Mouse (Mus musculus) CH12.LX (cell line): ENCODE results near the gene Naip5. TPM values are rescaled to one million over a fixed set of nuclear protein-coding genes. Genes with fewer than 3 reads are reported as not detected.
"Not testable (repeated sequence)": the region's sequence is repeated elsewhere in the genome, so short reads cannot be mapped to it uniquely, and the experiment has no call there.

ENCODE experiments used
- DNase-seq: peaks from one replicate; pipeline ENCODE4 v3.0.0-alpha.2; 2013; ENCODE audit errors: extremely low read depth
- H3K27ac ChIP-seq: 2 replicates; pipeline ENCODE4 v1.5.1; 2012; ENCODE audit warnings: low read depth, mild to moderate bottlenecking, control low read depth, moderate library complexity; ENCODE audit not compliant: insufficient read depth
- H3K27me3 ChIP-seq: replicated peaks from 2 replicates; pipeline ENCODE3; 2012; ENCODE audit warnings: inconsistent platforms
- H3K36me3 ChIP-seq, 2 experiments: replicated peaks in 1 of 2; 2 replicates each; pipeline versions ENCODE3 to v1.6.1; 2012; ENCODE audit warnings: inconsistent platforms in 1 of 2, low read length in 1 of 2, mild to moderate bottlenecking in 1 of 2, mixed read lengths in 1 of 2, moderate library complexity in 1 of 2; ENCODE audit not compliant: control insufficient read depth in 1 of 2, insufficient read depth in 1 of 2
- H3K4me1 ChIP-seq, 2 experiments: 2 replicates each; pipeline ENCODE4 v1.6.1; 2012; ENCODE audit warnings: inconsistent platforms in 1 of 2, moderate library complexity in 1 of 2; ENCODE audit not compliant: insufficient read depth in 2 of 2, control insufficient read depth in 1 of 2
- H3K4me2 ChIP-seq: 2 replicates; pipeline ENCODE4 v1.6.1; 2012; ENCODE audit warnings: low read depth, mild to moderate bottlenecking, control low read depth; ENCODE audit not compliant: poor library complexity, insufficient read depth, severe bottlenecking
- H3K4me3 ChIP-seq, 3 experiments: fragments of 150-350 bp in 1 of 3; sonication (generic) in 1 of 3; replicated peaks in 1 of 3; 2 replicates each; pipeline versions ENCODE3 to v1.5.1; 2011 to 2012; ENCODE audit warnings: low read depth in 2 of 3, low read length in 2 of 3, mild to moderate bottlenecking in 2 of 3, moderate library complexity in 2 of 3, control low read depth in 1 of 3, improper control_type of control experiment in 1 of 3, inconsistent platforms in 1 of 3, mixed read lengths in 1 of 3; ENCODE audit not compliant: poor library complexity in 1 of 3
- H3K79me2 ChIP-seq: replicated peaks from 2 replicates; pipeline ENCODE4 v1.6.1; 2012; ENCODE audit warnings: mild to moderate bottlenecking, moderate library complexity; ENCODE audit not compliant: control insufficient read depth, poor library complexity, insufficient read depth, severe bottlenecking; ENCODE audit errors: extremely low read depth
- H3K9ac ChIP-seq: 2 replicates; pipeline ENCODE4 v1.6.1; 2012; ENCODE audit warnings: low read depth, mild to moderate bottlenecking, control low read depth, moderate library complexity; ENCODE audit not compliant: insufficient read depth
- H3K9me3 ChIP-seq: replicated peaks from 2 replicates; pipeline ENCODE3; 2012; ENCODE audit warnings: low read length, inconsistent platforms, mixed read lengths
- MYC ChIP-seq: IDR thresholded peaks from 2 replicates; pipeline ENCODE4 v1.6.1; 2011; ENCODE audit warnings: low read depth, mild to moderate bottlenecking, improper control_type of control experiment, low read length
- RAD21 ChIP-seq: IDR thresholded peaks from 2 replicates; pipeline ENCODE4 v1.6.1; 2011; ENCODE audit warnings: low read depth, mild to moderate bottlenecking, low read length, improper control_type of control experiment, moderate library complexity
- ZMIZ1 ChIP-seq: IDR thresholded peaks from 2 replicates; pipeline ENCODE4 v1.6.1; 2012; ENCODE audit warnings: low read depth, mild to moderate bottlenecking, inconsistent platforms, low read length, improper control_type of control experiment
- dilution Hi-C: fragments of 300-500 bp; cut with MboI; formaldehyde crosslinking; loops from 2 replicates; pipeline ENCODE4 v1.14.3; 2020; ENCODE audit warnings: low sequenced_read_pairs; ENCODE audit not compliant: extremely low pct_unique_long_range_greater_than_20kb, extremely low pct_ligation_motif_present
- in situ Hi-C: fragments of 300-500 bp; cut with MboI; formaldehyde crosslinking; loops from 3 replicates; pipeline ENCODE4 v1.14.3; 2019; ENCODE audit warnings: low sequenced_read_pairs, low pct_ligation_motif_present, low pct_unique_long_range_greater_than_20kb, mixed read lengths
- polyA plus RNA-seq: library from polyadenylated mRNA; unstranded; fragments of >175 nt; gene quantifications from 2 replicates; pipeline ENCODE4 v1.2.1, GENCODE M21; 2012; ENCODE audit warnings: low read depth; ENCODE audit not compliant: insufficient read length
- total RNA-seq, 2 experiments: library from RNA; depleted of rRNA; stranded (reverse); fragments of 300-350 nt in 1 of 2; fragments of >200 nt in 1 of 2; gene quantifications; 2 replicates each; pipeline ENCODE4 v1.2.3; 2012 to 2014

The Naip5 gene
- total RNA-seq (2012; rRNA removed) = 5.0 and 7.1 TPM in 2 replicates
- total RNA-seq (2014; rRNA removed) = 8.2 and 10.6 TPM in 2 replicates
- polyA plus RNA-seq = 8.7 and 10.0 TPM in 2 replicates

- H3K27ac ChIP-seq = not testable (repeated sequence)
- H3K4me3 ChIP-seq = peak within 1 kb of the TSS; percentile 28 to 60 (median 52)
Observed at GRCm38 (mm10) chr13:100246223-100246622, at the start of gene Naip5. Naip5 (minus strand) TSS chr13:100246323.

GRCm38 (mm10) chr13:100284611-100285010 is 38.5 kb upstream of the Naip5 start:
- no peak overlapping the region for H3K4me2 ChIP-seq
- no peak overlapping the region for H3K9ac ChIP-seq
- no peak overlapping the region for H3K27ac ChIP-seq
- TF ChIP-seq RAD21 = no peak
- TF ChIP-seq MYC = no peak
- no peak for TF ChIP-seq ZMIZ1
- H3K36me3 ChIP-seq = peaks cover 15 to 22% of the 10 kb centered on the region in 2 experiments
- H3K9me3 ChIP-seq = no peaks in the 10 kb centered on the region
- peaks cover 0 to 18% of the 10 kb centered on the region in 2 experiments; a peak in 2 of 4 replicates for H3K4me1 ChIP-seq
- no peak for DNase-seq
- in situ Hi-C loops (no loop called here), dilution Hi-C loops (no loop called here)
- H3K27me3 ChIP-seq = no peaks in the 10 kb centered on the region
- no peaks in the 10 kb centered on the region for H3K79me2 ChIP-seq
- H3K4me3 ChIP-seq = no peak overlapping the region

More at GRCm38 (mm10) chr13:100246223-100246622, at the start of gene Naip5:
- DNase-seq, H3K9me3 ChIP-seq, H3K27me3 ChIP-seq, H3K79me2 ChIP-seq, H3K36me3 ChIP-seq, dilution Hi-C loops, in situ Hi-C loops: not testable (repeated sequence)
- Histone ChIP-seq H3K4me1 (peaks cover 7 to 16% of the 10 kb centered on the region in 2 experiments; a peak in 3 of 4 replicates), H3K9ac (peak within 1 kb of the TSS; percentile 10), H3K4me2 (peak within 1 kb of the TSS; percentile 19)

GRCm38 (mm10) chr13:100271474-100272132 is 25.5 kb upstream of the Naip5 start:
- H3K9me3 ChIP-seq, H3K36me3 ChIP-seq, in situ Hi-C loops, H3K4me1 ChIP-seq, dilution Hi-C loops, H3K79me2 ChIP-seq, DNase-seq, H3K4me3 ChIP-seq, H3K27me3 ChIP-seq, H3K9ac ChIP-seq, H3K4me2 ChIP-seq, H3K27ac ChIP-seq: not testable (repeated sequence)

DNA sequence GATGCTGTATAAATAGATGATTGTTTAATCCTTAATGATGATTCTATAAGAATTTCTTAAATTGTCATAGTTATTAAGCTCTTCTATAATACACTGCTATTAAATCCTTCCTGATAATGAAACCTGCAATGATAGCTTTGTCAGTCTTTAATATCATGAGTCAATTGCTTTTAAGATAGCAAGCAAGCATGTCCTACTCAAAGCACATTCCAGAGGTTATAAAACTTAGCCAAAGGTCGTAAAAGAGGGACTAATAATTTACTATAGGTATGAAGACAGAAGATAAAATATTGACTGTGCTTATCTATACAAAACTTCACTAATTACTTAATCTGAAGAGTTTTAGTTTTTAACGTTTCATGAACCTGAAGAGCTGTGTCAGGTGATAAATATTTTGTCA is 10.9 kb upstream of the Naip5 start:
- H3K36me3 ChIP-seq, dilution Hi-C loops, H3K9ac ChIP-seq, H3K4me3 ChIP-seq, DNase-seq, H3K27me3 ChIP-seq, H3K4me1 ChIP-seq, H3K4me2 ChIP-seq, H3K9me3 ChIP-seq, H3K79me2 ChIP-seq, H3K27ac ChIP-seq, in situ Hi-C loops: not testable (repeated sequence)

DNA sequence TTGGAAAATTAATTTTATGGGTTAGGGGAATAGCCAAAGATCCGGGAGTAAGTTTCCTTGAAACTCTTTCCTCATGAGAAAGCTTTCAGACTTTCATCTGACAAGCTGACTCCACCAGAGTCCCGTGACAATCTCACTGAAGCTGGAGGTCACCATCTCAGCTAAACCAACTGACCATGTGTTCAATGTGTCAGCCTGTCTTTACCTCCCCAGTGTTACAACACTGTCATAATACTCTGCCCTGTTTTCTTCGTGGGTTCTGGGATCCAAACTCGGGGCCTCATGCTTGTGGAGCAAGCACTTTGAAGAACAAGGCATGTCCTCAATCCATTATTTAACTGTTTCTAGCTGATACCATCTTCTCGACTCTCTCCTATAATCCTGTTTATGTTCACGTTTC is 9.8 kb upstream of the Naip5 start:
- dilution Hi-C loops, H3K4me3 ChIP-seq, DNase-seq, H3K9ac ChIP-seq, H3K9me3 ChIP-seq, H3K4me2 ChIP-seq, H3K4me1 ChIP-seq, H3K36me3 ChIP-seq, H3K27ac ChIP-seq, H3K27me3 ChIP-seq, in situ Hi-C loops, H3K79me2 ChIP-seq: not testable (repeated sequence)

DNA sequence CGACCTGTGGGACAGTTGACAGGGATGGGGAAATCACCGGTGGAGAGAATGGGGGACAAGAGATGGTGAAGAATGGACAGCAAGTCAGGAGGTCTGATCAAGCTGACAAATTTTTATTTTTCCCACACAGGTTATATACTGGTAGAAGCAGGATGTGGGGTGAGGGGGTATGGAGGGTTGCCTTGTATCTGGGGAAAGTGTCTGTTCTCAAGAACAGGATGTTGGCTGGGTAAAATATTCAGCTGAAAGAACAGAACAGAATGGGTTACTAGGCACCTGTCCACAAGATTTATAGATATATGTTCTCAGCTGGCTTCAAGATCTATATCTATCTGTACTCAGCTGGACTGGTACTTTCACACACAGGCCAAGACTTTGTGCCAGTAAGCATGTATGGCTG is 5.8 kb upstream of the Naip5 start:
- H3K4me2 ChIP-seq, H3K9me3 ChIP-seq, H3K4me3 ChIP-seq, H3K79me2 ChIP-seq, H3K36me3 ChIP-seq, DNase-seq, in situ Hi-C loops, H3K27me3 ChIP-seq, H3K4me1 ChIP-seq, H3K27ac ChIP-seq, dilution Hi-C loops, H3K9ac ChIP-seq: not testable (repeated sequence)
